Mouse (Mus musculus) embryonic facial prominence, embryonic 10.5 days (tissue): ENCODE results near the gene Srsf11. TPM values are rescaled to one million over a fixed set of nuclear protein-coding genes. Genes with fewer than 3 reads are reported as not detected.

ENCODE experiments used
- polyA plus RNA-seq: library from polyadenylated mRNA; unstranded; fragments of >200 nt; fragmentation: Nextera tagmentation; extraction: Ambion mirVana; gene quantifications from 2 replicates; pipeline ENCODE4 v1.2.1, GENCODE M21; 2016

Srsf11 gene
- polyA plus RNA-seq, 1 experiment from 2014 or later = 359 TPM

Other genes with a start within 250 kb of the Srsf11 start
- 26.1 and 26.9 TPM in 2 replicates for gene Cth, start 111.6 kb downstream of the Srsf11 start, polyA plus RNA-seq
- gene Ankrd13c, start 89.4 kb downstream of the Srsf11 start, polyA plus RNA-seq = 19.1 and 19.7 TPM in 2 replicates
- gene Lrrc40, start within 50 bp of the Srsf11 start, polyA plus RNA-seq = 82.4 and 86.6 TPM in 2 replicates